Mouse (Mus musculus) ES-Bruce4 (cell line): ENCODE results near the gene Slc30a5. TPM values are rescaled to one million over a fixed set of nuclear protein-coding genes. Genes with fewer than 3 reads are reported as not detected.
"Not testable (repeated sequence)": the region's sequence is repeated elsewhere in the genome, so short reads cannot be mapped to it uniquely, and the experiment has no call there.

Experiments
- H3K27ac ChIP-seq: 2 replicates; pipeline ENCODE4 v1.5.1; 2012; ENCODE audit warnings: low read length, inconsistent platforms; ENCODE audit not compliant: insufficient read depth
- H3K27me3 ChIP-seq: 2 replicates; pipeline ENCODE4 v1.6.1; 2012; ENCODE audit warnings: mild to moderate bottlenecking, low read length, inconsistent platforms; ENCODE audit not compliant: control insufficient read depth, poor library complexity, insufficient read depth, severe bottlenecking
- H3K36me3 ChIP-seq: 2 replicates; pipeline ENCODE4 v1.6.1; 2012; ENCODE audit warnings: inconsistent platforms, mild to moderate bottlenecking, low read length, moderate library complexity; ENCODE audit not compliant: control insufficient read depth, poor library complexity, insufficient read depth, severe bottlenecking
- H3K4me1 ChIP-seq: one replicate; pipeline ENCODE4 v1.8.1; 2011; ENCODE audit warnings: low read length; ENCODE audit not compliant: control insufficient read depth, insufficient read depth
- H3K4me3 ChIP-seq: 2 replicates; pipeline ENCODE4 v1.5.1; 2011; ENCODE audit warnings: low read depth, mild to moderate bottlenecking, low read length
- H3K9ac ChIP-seq: 2 replicates; pipeline ENCODE4 v1.6.1; 2012; ENCODE audit warnings: low read depth, mild to moderate bottlenecking, inconsistent platforms; ENCODE audit not compliant: poor library complexity, severe bottlenecking
- H3K9me3 ChIP-seq: replicated peaks from 2 replicates; pipeline ENCODE4 v1.6.1; 2012; ENCODE audit warnings: mild to moderate bottlenecking, low read length, inconsistent platforms; ENCODE audit not compliant: control insufficient read depth, poor library complexity, insufficient read depth, severe bottlenecking
- CTCF ChIP-seq: IDR thresholded peaks from one replicate; pipeline ENCODE4 v1.8.1; 2011; ENCODE audit warnings: low read depth, low read length
- EP300 ChIP-seq: IDR thresholded peaks from 2 replicates; pipeline ENCODE4 v1.6.1; 2011; ENCODE audit warnings: low read depth, low read length; ENCODE audit not compliant: insufficient read depth
- POLR2A ChIP-seq: IDR thresholded peaks from one replicate; pipeline ENCODE4 v1.8.1; 2011; ENCODE audit warnings: low read length; ENCODE audit not compliant: insufficient read depth
- polyA plus RNA-seq: library from polyadenylated mRNA; stranded (reverse); fragments of >200 nt; gene quantifications from 2 replicates; pipeline ENCODE4 v1.2.4, GENCODE M21; 2011; ENCODE audit warnings: low read depth; ENCODE audit not compliant: missing spikeins, insufficient read depth, insufficient read length

The Slc30a5 gene
- polyA plus RNA-seq, 1 experiment = 54.5 TPM

- Histone ChIP-seq H3K4me1 (no peaks in the 10 kb centered on the region), H3K4me3 (no peak overlapping the region), H3K9ac (no peak overlapping the region), H3K9me3 (no peaks in the 10 kb centered on the region), H3K36me3 (no peaks in the 10 kb centered on the region), H3K27me3 (no peaks in the 10 kb centered on the region), H3K27ac (no peak overlapping the region)
- TF ChIP-seq POLR2A (no peak), EP300 (no peak), CTCF (no peak)
These were observed 32.5 kb upstream of the Slc30a5 start for GRCm38 (mm10) chr13:100865744-100866143.

- H3K9me3 ChIP-seq, H3K4me3 ChIP-seq: not testable (repeated sequence)
These were observed 30.7 kb upstream of the Slc30a5 start for GRCm38 (mm10) chr13:100863914-100864313.

GRCm38 (mm10) chr13:100859117-100859516, 25.9 kb upstream of the Slc30a5 start:
- Histone ChIP-seq H3K9ac (no peak overlapping the region), H3K36me3 (no peaks in the 10 kb centered on the region), H3K27me3 (no peaks in the 10 kb centered on the region), H3K4me1 (no peaks in the 10 kb centered on the region), H3K9me3 (no peaks in the 10 kb centered on the region), H3K27ac (no peak overlapping the region), H3K4me3 (no peak overlapping the region)
- TF ChIP-seq EP300 (no peak), POLR2A (no peak), CTCF (no peak)

More at GRCm38 (mm10) chr13:100863914-100864313, 30.7 kb upstream of the Slc30a5 start:
- not testable (repeated sequence) for H3K4me1 ChIP-seq, H3K36me3 ChIP-seq, H3K27me3 ChIP-seq, H3K9ac ChIP-seq, H3K27ac ChIP-seq

- Histone ChIP-seq H3K9me3 (no peaks in the 10 kb centered on the region), H3K4me1 (no peaks in the 10 kb centered on the region), H3K27me3 (no peaks in the 10 kb centered on the region), H3K9ac (no peak overlapping the region), H3K4me3 (no peak overlapping the region), H3K27ac (no peak overlapping the region), H3K36me3 (no peaks in the 10 kb centered on the region)
- no peak for TF ChIP-seq POLR2A
- peak; percentile 27 for TF ChIP-seq CTCF
These were observed 20.9 kb upstream of the Slc30a5 start for GRCm38 (mm10) chr13:100854174-100854573.

- no peaks in the 10 kb centered on the region for H3K4me1 ChIP-seq
- no peak overlapping the region for H3K27ac ChIP-seq
- no peak overlapping the region for H3K9ac ChIP-seq
- no peaks in the 10 kb centered on the region for H3K9me3 ChIP-seq
- no peak overlapping the region for H3K4me3 ChIP-seq
- no peaks in the 10 kb centered on the region for H3K36me3 ChIP-seq
- H3K27me3 ChIP-seq = no peaks in the 10 kb centered on the region
- TF ChIP-seq CTCF = no peak
- TF ChIP-seq EP300 = no peak
- no peak for TF ChIP-seq POLR2A
These were observed 19.9 kb upstream of the Slc30a5 start for GRCm38 (mm10) chr13:100853120-100853519.

GRCm38 (mm10) chr13:100849137-100849536, 15.9 kb upstream of the Slc30a5 start:
- Histone ChIP-seq H3K27ac (no peak overlapping the region), H3K9me3 (no peaks in the 10 kb centered on the region), H3K36me3 (no peaks in the 10 kb centered on the region), H3K4me1 (no peaks in the 10 kb centered on the region), H3K4me3 (no peak overlapping the region), H3K27me3 (no peaks in the 10 kb centered on the region), H3K9ac (no peak overlapping the region)
- TF ChIP-seq CTCF = no peak
- no peak for TF ChIP-seq EP300
- no peak for TF ChIP-seq POLR2A
